Mouse (Mus musculus) gastrocnemius, adult 8-10 months (tissue): Measurements from ENCODE around the gene Pptc7. TPM values are rescaled to one million over a fixed set of nuclear protein-coding genes. Genes with fewer than 3 reads are reported as not detected.

ENCODE experiments used
- DNase-seq, 2 experiments: peaks; one replicate each; pipeline ENCODE4 v3.0.0; 2022; ENCODE audit warnings: low spot score in 2 of 2
- total RNA-seq, 4 experiments: library from RNA; stranded (reverse); gene quantifications; 2 replicates each; pipeline ENCODE4 v1.2.4; 2022

Gene Pptc7
- total RNA-seq, 4 experiments from 2014 or later = 91.8 to 110 (median 100.0) TPM

DNA sequence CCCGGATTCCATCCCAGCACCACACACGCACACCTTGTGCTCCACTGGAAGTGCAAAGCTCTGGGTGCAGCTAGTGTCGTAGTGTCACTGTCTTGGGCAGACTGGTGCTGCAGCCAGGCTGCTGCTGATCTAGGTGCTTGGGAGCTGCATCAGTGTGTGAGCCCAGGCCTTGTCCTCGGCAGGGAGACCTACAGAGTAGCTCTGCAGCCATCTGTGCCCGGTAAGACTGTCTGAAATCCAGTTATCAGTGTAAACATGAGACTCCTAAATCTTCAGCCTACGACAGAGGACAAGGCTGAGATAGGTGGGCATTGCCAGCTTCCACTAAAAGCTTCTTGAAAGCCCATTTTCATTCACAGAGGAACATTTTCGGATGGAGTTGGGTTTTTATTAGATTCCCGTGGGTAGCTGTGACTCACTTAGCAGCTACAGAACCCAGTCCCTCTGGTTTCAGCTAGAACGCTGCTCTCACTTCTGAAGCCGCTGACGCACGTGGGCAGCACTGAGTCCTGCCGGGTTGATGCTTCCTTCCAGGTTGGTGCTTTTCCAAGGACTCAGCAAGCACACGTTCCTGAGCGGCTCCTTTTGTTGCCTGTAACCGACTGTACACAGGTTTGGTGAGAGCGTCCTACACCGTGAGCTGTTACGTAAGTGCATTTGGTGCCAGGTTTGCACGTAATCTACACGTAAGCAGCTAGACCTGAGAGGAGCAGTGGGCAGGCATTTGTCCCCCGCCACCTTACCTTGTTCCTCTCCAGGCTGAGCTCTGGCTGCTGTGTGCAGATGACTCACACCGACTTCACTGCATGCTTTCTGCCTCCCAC, 40.7 kb downstream of the Pptc7 start:
- no peak for DNase-seq

DNA sequence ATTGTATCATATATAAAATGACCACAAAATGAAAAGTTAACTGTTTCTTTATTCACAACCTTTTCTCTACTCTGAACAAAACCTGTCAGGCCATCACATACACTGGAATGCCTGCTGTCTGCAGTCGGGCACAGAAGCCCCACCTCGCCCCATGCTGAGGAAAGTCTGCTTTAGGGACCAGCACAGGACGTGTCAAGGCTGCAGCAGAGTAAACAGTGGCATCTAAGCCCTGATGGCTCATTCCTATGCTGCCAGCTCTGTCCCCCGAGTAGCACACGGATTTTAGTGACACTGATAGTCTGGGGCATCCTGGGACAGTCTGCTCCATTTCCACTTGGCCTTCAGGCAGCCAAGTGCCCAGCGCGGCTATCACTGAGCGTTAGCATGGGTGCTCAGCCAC, 41.3 kb downstream of the Pptc7 start:
- DNase-seq = no peak

DNA sequence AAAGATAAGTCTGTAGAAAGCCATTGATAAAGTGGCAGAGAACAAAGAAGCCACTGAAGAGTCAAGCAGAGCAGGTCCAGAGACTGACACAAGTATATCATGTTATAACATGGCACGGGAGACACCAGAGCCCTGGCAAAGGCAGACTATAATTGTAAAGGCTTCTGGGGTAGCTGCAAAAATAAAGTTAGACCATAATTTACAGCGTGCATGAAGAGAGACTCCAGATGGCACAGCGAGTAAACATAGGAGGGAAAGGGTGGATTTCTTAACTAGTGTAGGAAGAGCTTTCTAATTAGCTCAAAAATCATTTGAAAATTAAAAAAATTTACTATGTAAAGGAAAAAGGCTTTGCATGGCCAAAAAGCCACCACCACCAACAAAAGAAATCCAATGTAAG, 43.1 kb downstream of the Pptc7 start:
- no peak for DNase-seq

DNA sequence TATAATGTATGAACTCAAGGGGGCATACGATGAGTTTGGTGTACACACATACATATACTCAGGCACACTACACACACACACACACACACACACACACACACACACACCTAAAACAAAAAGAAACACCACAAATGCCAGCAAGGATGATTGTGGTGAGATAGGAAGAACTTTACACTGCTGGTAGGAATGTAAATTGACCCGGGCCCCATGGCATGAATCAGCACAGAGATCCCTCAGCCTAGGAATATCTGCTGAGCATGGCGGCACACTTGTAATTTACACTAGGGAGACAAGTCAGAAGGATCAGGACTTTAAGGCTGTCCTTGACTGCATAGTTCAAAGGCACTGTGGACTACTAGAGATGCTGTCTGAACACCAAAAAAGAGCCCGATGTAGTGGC, 46.1 kb downstream of the Pptc7 start:
- no peak for DNase-seq

DNA sequence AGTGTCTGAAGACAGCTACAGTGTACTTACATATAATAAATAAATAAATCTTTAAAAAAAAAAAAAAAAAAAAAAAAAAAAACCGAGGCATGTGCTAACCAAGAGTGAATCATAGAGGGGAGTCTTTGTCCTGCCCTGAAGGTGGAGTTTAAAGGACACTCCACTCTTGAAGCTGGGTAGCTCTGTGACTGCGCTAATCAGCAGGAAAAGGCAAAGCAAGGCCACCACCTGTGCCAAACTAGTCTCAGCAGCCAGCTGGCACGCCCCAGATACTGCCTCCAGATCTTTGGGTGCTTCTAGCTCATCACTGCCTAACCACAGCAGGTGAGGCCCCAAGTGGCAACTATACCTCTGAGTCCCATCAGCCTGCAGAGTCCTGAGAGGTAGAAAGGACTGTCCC, 50.5 kb downstream of the Pptc7 start:
- no peak for DNase-seq

DNA sequence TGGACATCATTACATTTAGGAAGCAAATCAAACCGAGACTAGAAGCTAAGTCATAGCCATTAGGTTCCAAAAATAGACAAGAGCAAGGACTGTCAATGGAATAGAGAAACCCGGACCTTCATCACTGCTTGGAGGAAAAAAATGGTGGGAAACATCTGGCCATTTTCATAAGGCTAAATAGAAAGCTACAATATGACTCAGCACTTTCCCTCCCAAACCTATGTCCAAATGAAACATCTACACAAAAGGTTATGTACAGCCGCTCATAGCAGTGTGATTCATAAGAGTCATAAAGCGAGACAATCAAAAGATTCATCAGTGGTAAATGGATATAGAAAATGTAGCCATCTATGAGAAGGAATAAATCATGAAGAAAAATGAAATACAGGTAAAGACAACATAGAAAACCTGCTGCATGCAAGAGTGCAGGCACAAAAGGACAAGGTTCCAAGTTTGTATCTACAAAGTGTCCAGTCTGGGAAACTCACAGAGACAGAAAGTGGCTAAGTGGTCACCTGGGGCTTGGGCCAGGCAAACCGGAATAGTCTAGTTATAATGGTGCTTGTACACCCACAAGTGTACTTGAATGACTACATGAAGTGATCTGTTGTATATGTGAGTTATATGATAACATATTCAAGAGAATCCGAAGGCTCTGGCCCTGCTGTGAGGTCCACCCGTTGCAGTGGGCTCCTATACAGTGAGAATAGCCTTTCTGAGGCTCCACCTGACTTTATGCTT, 52.6 kb downstream of the Pptc7 start:
- DNase-seq = no peak

DNA sequence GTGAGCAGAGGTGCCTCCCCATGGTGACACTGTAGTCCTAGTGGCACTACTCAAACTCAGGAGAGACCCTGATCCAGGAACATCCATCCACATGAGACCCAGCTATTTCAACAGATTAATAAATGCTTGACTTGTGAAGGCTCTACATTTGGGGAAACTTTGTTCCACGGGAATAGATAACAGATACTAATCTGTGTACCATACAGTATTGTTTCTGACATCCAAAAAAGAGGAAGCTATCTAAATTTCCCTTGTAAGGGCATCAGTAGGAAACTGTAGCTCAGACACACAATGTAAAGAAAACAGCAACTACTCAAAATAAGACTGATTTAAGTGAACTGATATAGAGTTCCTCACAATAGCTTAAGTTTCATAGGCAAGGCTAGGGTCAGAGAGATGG, 58.7 kb downstream of the Pptc7 start:
- no peak for DNase-seq

DNA sequence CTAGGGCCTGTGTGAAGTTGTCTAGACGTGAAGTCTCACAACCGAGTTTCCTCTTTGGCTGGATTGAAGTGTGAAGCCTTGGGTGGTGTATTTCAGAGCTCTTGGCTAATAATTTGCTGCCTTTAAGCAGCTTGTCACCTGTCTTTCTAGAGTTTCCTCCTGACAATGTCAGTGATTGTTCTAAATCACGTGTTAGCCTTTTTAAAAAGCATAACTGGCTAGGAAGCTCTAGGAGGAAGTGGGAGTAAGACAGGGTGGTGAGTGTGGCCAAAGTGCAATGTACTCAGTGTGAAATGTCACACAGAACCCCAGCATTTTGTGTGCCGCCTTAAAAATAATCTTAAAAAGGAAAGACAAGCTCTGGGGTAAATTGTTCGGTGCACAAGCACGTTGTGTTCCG, 59.6 kb downstream of the Pptc7 start:
- DNase-seq = no peak

DNA sequence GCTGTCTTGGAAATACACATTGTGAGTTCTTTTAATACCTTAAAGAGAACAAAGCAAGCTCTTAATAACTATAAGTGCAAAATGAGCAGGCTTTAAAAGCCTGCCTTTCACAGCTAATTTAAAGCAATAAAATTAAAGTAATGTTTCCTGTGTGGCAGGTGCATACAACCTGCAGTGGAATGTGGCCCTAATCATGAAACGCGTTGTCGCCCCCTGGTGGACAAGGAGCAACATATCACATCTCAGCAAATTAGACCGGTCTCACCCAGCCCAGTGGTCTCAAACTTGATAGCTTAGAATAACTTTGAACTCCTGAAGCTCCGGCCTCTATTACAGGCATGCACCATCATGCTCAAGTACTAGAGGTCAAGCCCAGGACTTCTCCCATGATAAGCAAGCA, 60.1 kb downstream of the Pptc7 start:
- peak; percentile 26 to 43 for DNase-seq

DNA sequence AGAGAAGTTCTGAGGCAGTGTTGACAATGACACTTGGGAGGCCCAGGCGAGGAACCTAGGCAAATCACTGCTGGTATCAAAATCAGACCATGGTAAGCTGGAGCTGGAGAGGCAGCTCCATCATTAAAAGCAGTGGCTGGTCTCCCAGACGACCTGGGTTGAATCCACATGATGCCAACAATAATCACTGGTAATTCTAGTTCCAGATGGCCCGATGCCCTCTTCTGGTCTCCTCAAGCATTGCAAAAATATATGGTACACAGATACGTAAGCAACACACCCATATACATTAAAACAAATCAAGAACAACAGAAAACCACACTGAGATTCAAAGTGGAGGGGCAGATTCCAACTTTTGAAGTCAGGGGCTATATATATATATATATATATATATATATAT, 61.6 kb downstream of the Pptc7 start:
- DNase-seq = no peak

DNA sequence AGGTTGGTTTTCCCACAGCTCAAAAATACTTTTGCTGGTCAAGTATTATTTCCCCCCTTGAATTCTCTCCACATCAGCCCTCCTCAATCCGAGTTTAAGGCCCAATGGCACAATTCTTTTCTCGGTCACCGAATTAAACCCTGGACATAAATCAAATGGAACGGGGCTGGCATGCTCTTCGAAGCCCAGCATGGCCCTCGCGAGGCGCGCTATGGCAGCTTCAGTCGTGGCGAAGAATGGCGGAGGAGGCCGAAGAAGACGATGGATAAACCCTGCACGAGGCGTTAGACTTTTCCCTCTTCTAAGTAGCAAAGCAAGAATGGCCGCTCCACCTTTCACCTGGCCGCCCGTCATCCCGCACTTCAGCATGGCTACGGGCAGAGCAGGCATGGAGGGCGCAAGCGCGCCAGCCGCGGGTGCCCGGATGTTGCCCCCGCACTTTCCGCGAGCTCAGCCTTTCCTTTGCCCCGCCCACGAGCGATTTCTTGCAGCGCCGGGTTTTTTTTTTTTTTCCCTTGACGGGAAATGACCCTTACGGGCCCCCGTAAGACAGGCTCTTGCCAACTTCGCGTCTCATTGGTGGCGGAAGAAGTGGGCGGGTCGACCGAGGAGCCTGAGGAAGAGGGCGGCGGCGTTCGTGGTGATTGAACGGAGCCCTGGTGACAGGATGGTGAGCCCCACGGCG, 69.8 kb downstream of the Pptc7 start, which contains the start of the genes Rad9b and Vps29:
Gene Rad9b (minus strand): TSS at position 427 of the 685 bp plus-strand sequence.
Gene Vps29 (plus strand): TSS at position 563 of the 685 bp plus-strand sequence.
- DNase-seq = peak; percentile 94 to 96

DNA sequence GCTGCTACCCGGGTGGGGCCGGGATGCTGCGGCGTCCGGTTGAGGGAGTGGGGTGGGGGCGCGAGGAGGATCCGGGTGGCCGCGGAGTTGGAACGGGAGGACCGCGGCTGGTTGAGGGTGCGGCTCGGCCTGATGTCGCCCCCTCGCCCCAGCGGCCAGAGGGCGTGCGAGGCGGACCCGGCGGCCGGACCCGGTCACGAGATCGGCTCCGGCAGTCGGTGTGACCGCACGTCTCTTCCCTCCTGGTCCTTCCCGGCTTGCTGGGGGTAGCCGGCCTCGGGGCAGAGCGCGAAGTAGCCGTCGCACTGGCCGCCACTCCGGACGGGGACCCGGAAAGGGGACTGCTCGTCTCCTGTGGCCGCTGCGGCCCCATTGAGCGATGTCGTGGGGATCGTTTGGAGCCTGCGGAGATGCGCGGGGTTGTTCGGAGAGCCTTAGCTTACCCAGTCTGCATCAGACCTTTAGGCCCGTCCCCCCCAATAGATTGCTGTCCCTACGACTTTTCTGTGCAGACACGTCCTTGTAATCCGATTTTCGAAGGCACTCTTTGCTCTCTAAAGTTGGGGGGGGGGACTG, 70.4 kb downstream of the Pptc7 start:
- DNase-seq = no peak

DNA sequence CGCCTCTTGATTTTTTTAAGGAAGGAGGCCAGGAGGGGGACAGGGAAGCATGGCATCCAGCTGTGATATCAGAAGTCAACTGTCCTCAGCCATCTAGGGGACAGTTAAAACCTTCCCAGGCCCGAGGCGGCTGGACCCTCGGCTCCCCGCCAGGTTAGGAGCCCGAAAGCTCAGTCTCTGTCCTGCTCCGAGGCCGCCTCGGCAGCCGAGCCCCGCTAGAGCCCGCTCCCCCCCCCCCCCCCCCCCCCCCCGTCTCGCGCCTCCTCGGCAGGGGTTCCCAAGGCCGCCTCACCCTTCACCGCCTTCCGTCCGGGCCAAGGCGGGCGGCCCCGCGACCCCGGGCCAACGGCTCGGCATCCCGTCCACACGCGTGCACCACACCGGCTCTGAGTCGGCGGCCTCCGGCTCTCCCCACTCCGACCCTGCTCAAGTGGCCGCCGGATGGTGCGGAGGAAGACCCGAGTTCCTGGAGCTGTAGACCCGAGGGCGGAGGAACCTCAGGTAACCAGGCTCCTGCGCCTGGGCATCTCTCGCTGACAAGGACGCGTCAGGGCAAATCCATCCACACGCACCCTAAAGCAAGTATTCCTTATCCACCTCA, 87.5 kb downstream of the Pptc7 start, which contains the start of gene Gpn3:
Gene Gpn3 (plus strand): TSS at position 286 of the 601 bp plus-strand sequence.
- peak in 1 of 2 experiments; percentile 18 for DNase-seq

DNA sequence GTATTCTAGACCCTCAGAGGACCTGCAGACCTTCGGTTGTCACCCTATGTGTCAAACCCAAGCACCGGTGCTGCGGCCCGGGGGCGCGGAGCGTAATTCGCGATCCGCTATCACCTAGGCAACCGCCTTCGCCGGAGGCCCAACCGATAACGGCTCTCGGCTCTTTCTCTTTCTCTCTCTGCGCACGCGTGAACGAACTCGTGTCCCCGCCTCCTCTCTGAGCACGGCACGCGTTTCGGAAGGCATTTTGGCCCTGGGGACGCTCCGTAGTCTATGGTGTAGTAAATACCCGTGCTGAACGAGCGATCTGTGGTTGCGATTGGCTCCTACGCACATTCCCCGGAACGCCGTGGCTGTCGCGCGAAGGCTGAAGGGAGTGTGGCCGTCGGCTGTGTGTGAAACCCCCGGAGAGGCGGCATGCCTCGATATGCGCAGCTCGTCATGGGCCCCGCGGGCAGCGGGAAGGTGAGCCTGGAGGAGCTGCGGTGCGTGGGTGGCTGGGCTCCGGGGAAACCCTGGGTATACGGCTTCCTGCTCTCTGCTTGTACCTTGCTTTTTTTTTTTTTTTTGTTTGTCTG, 88.1 kb downstream of the Pptc7 start, which contains the start of gene Fam216a:
Gene Fam216a (minus strand): TSS at position 173 of the 578 bp plus-strand sequence.
- DNase-seq = peak; percentile 97

DNA sequence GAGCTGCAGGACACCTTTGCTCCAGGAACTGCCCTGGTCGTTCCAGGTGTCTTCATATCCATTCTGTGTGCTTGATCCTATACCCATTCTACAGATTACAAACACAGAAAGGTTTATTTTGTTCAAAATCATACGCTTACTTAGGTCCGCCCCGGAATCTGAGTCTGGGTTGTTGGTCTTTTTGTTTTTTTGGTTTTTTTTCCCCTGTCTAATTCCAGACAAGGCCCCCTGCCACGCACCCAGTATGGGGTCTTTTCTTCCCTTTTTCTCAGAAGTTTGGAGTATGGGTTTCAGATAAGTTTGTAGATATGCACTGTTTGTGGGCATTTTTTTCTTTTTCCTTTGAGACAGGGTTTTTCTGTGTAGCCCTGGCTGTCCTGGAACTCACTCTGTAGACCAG, 88.7 kb downstream of the Pptc7 start:
- DNase-seq = no peak

Other genes starting within 250 kb of the Pptc7 start
- 1 to 10 TPM; 1.8 to 3.4 (median 2.3) TPM for gene Cux2, start 234.3 kb upstream of the Pptc7 start, total RNA-seq
- gene Myl2, start 183.4 kb upstream of the Pptc7 start, total RNA-seq = 1,000 to 10,000 TPM in 1 of 4 experiments, 100 to 1,000 TPM in 3; 818 to 1,021 (median 841) TPM
- under 1 TPM in 1 of 4 experiments, not detected in 3; 0.13 TPM for gene Ccdc63, start 143.5 kb upstream of the Pptc7 start, total RNA-seq
- 100 to 1,000 TPM; 108 to 221 (median 143) TPM for gene Ppp1cc, start 126.1 kb upstream of the Pptc7 start, total RNA-seq
- 1 to 10 TPM in 1 of 4 experiments, under 1 TPM in 3; 0.24 to 1.3 (median 0.46) TPM for gene Hvcn1, start 77.6 kb upstream of the Pptc7 start, total RNA-seq
- 1 to 10 TPM; 1.4 to 2.1 (median 1.7) TPM for gene Tctn1, start 19.9 kb upstream of the Pptc7 start, total RNA-seq
- gene Rad9b, start 69.9 kb downstream of the Pptc7 start, total RNA-seq = under 1 TPM; 0.13 to 0.63 (median 0.42) TPM
- 10 to 100 TPM; 44.0 to 51.2 (median 46.4) TPM for gene Vps29, start 70.0 kb downstream of the Pptc7 start, total RNA-seq
- gene Gpn3, start 87.5 kb downstream of the Pptc7 start, total RNA-seq = 10 to 100 TPM; 29.1 to 36.2 (median 32.2) TPM
- gene Fam216a, start 88.0 kb downstream of the Pptc7 start, total RNA-seq = 1 to 10 TPM; 4.9 to 5.3 (median 5.2) TPM
- 10 to 100 TPM; 40.8 to 56.9 (median 49.9) TPM for gene Arpc3, start 107.5 kb downstream of the Pptc7 start, total RNA-seq
- gene Anapc7, start 137.3 kb downstream of the Pptc7 start, total RNA-seq = 10 to 100 TPM; 14.3 to 16.8 (median 15.2) TPM
- 100 to 1,000 TPM; 412 to 549 (median 488) TPM for gene Atp2a2, start 217.9 kb downstream of the Pptc7 start, total RNA-seq